Mouse (Mus musculus): ENCODE measurements around the gene Mdga1.

- TF ChIP-seq GATA1 (IDR thresholded peaks at IDR 0.05; ENCODE audit: low read length) (no peak), TAL1 (IDR thresholded peaks at IDR 0.05; ENCODE audit: low read length) (no peak)
Observed at GRCm38 (mm10) chr17:29920089-29920488, 49.8 kb downstream of the Mdga1 start.

Data from erythroblast, embryonic 14.5 days (primary cell).